Mouse (Mus musculus) thymus, postnatal 4 days (tissue): ENCODE data around the gene Relb.
"Not testable (repeated sequence)": the region's sequence is repeated elsewhere in the genome, so short reads cannot be mapped to it uniquely, and the experiment has no call there.

Experiments used
- DNase-seq: peaks from one replicate; pipeline ENCODE4 v3.0.0; 2021

The Relb gene

GRCm38 (mm10) chr7:19628536-19629360 lies 490 bp downstream of the Relb start:
- DNase-seq: peak; percentile 99

GRCm38 (mm10) chr7:19628192-19628535 lies 1.1 kb downstream of the Relb start:
- DNase-seq: no peak

- DNase-seq: no peak
Observed at GRCm38 (mm10) chr7:19627721-19628120, 1.5 kb downstream of the Relb start.

GRCm38 (mm10) chr7:19623433-19623832 lies 5.8 kb downstream of the Relb start:
- DNase-seq: no peak

GRCm38 (mm10) chr7:19622241-19622640 lies 7.0 kb downstream of the Relb start:
- DNase-seq: no peak

- no peak for DNase-seq
Observed at GRCm38 (mm10) chr7:19620811-19621210, 8.4 kb downstream of the Relb start.

GRCm38 (mm10) chr7:19619004-19619801 lies 10.0 kb downstream of the Relb start:
- peak; percentile 77 for DNase-seq

GRCm38 (mm10) chr7:19615036-19615577 lies 14.1 kb downstream of the Relb start:
- no peak for DNase-seq

GRCm38 (mm10) chr7:19610969-19611368 lies 18.3 kb downstream of the Relb start:
- DNase-seq: no peak

- DNase-seq: no peak
Observed at GRCm38 (mm10) chr7:19609641-19610332, 19.5 kb downstream of the Relb start.

- DNase-seq: no peak
Observed at GRCm38 (mm10) chr7:19607291-19607690, 21.9 kb downstream of the Relb start.

- DNase-seq: not testable (repeated sequence)
Observed at GRCm38 (mm10) chr7:19604606-19605214, 24.5 kb downstream of the Relb start.

GRCm38 (mm10) chr7:19603849-19604605 lies 25.2 kb downstream of the Relb start, which contains the start of gene Clasrp:
Clasrp (minus strand) TSS chr7:19604486.
- peak; percentile 99 for DNase-seq

- no peak for DNase-seq
Observed at GRCm38 (mm10) chr7:19603055-19603454, 26.2 kb downstream of the Relb start.

GRCm38 (mm10) chr7:19600562-19600961 lies 28.7 kb downstream of the Relb start:
- no peak for DNase-seq

- DNase-seq: no peak
Observed at GRCm38 (mm10) chr7:19593061-19593730, 36.0 kb downstream of the Relb start.

GRCm38 (mm10) chr7:19589917-19590316 lies 39.3 kb downstream of the Relb start:
- DNase-seq: peak; percentile 85

- DNase-seq: peak; percentile 82
Observed at GRCm38 (mm10) chr7:19589207-19589606, 40.0 kb downstream of the Relb start.

- DNase-seq: no peak
Observed at GRCm38 (mm10) chr7:19586269-19586668, 43.0 kb downstream of the Relb start.

GRCm38 (mm10) chr7:19580634-19581033 lies 48.6 kb downstream of the Relb start:
- DNase-seq: no peak

- DNase-seq: no peak
Observed at GRCm38 (mm10) chr7:19579751-19580150, 49.5 kb downstream of the Relb start.
